16 mouse cellular contexts compared by ENCODE assay signal in genomic region chr13:103015131-103015750, GRCm38 (mm10).
DNase-seq lines count a peak whose midpoint lies in the region; ATAC-seq and TF ChIP-seq lines count a peak whose summit lies in the region.
"Had no signal": no experiment of that assay in that cellular context is flagged by ENCODE, and none has a peak within 500 bp of the region (broad histone marks: within the 10 kb centered on the region; RNA-seq: fewer than 3 reads in every experiment).

No protein-coding gene starts in this region.

- peak; percentile 17; the same call in 1 of the 2 replicates for TF ChIP-seq EP300 in liver, postnatal 0 days (IDR thresholded peaks at IDR 0.05; ENCODE audit: low read depth)
- TF ChIP-seq EP300 in CH12.LX (IDR thresholded peaks at IDR 0.05; ENCODE audit: low read length), result no peak

- no peaks in the 10 kb centered on the region for H3K9me3 ChIP-seq in liver, postnatal 0 days (ENCODE audit: low read length)
- no peaks in the 10 kb centered on the region for H3K9me3 ChIP-seq in CH12.LX (replicated peaks; ENCODE audit: low read length)
- H3K9me3 ChIP-seq: embryonic facial prominence, embryonic 12.5 days; G1E; limb, embryonic 12.5 days; midbrain, embryonic 15.5 days had no signal

- no peak overlapping the region for H3K9ac ChIP-seq in liver, postnatal 0 days (replicated peaks)
- no peak overlapping the region for H3K9ac ChIP-seq in CH12.LX (ENCODE audit: insufficient read depth, low read depth)
- H3K9ac ChIP-seq: embryonic facial prominence, embryonic 12.5 days; limb, embryonic 12.5 days; midbrain, embryonic 15.5 days had no signal

- 68% methylated on average over 3 of the region's 3 CpGs for WGBS in liver, postnatal 0 days (ENCODE audit: insufficient replicate concordance)

- intact Hi-C loops in heart, postnatal 14 days (cut with DNase I), result no loop called here

- H3K27ac ChIP-seq in liver, postnatal 0 days (ENCODE audit: low read depth), result no peak overlapping the region
- no peak overlapping the region for H3K27ac ChIP-seq in CH12.LX (ENCODE audit: insufficient read depth, low read depth)
- peak overlapping the region; percentile 40; the same call in 1 of the 2 replicates for H3K27ac ChIP-seq in embryonic fibroblast, embryonic 13.5 days (ENCODE audit: insufficient read depth, low read length)
- H3K27ac ChIP-seq: embryonic facial prominence, embryonic 12.5 days; hindbrain, postnatal 0 days; limb, embryonic 12.5 days; midbrain, embryonic 15.5 days had no signal

- dilution Hi-C loops in CH12.LX (cut with MboI; ENCODE audit: extremely low pct_ligation_motif_present, extremely low pct_unique_long_range_greater_than_20kb, low sequenced_read_pairs), result no loop called here

- no peak for TF ChIP-seq RAD21 in CH12.LX (IDR thresholded peaks at IDR 0.05; ENCODE audit: low read depth, low read length)

- H3K4me2 ChIP-seq in liver, postnatal 0 days (ENCODE audit: low read depth, low read length), result no peak overlapping the region
- no peak overlapping the region for H3K4me2 ChIP-seq in CH12.LX (ENCODE audit: insufficient read depth, low read depth, poor library complexity, severe bottlenecking)
- H3K4me2 ChIP-seq: embryonic facial prominence, embryonic 12.5 days; limb, embryonic 12.5 days; midbrain, embryonic 15.5 days had no signal

- no peak overlapping the region for H3K4me3 ChIP-seq in liver, postnatal 0 days (ENCODE audit: low read depth, low read length)
- no peak overlapping the region for H3K4me3 ChIP-seq in CH12.LX (replicated peaks in 1 of 3; ENCODE audit: low read depth in 2 of 3, low read length in 2 of 3, poor library complexity in 1 of 3)
- H3K4me3 ChIP-seq in embryonic fibroblast, embryonic 13.5 days (ENCODE audit: insufficient read depth, low read length), result no peak overlapping the region
- H3K4me3 ChIP-seq: embryonic facial prominence, embryonic 12.5 days; limb, embryonic 12.5 days; midbrain, embryonic 15.5 days had no signal

- no peak for TF ChIP-seq POLR2A in CH12.LX (IDR thresholded peaks at IDR 0.05; ENCODE audit: low read depth, low read length)
- no peak for TF ChIP-seq POLR2A in embryonic fibroblast, embryonic 13.5 days (IDR thresholded peaks at IDR 0.05; ENCODE audit: low read depth, low read length)

- peak; percentile 5 to 31 for DNase-seq in heart, adult 9 months (ENCODE audit: low spot score in 2 of 2)
- DNase-seq in heart, postnatal 14 days, result no peak
- no peak for DNase-seq in liver, postnatal 0 days
- DNase-seq in liver (no peak), CH12.LX (ENCODE audit: extremely low read depth) (no peak)
- no peak for DNase-seq in yolk sac, embryonic 10.5 days (ENCODE audit: low spot score)
- DNase-seq: adrenal gland, postnatal 14 days; kidney, adult 18-20 months; kidney, postnatal 10 days had no signal

- ATAC-seq in liver, postnatal 0 days, result no peak
- ATAC-seq: forebrain, embryonic 16.5 days; midbrain, embryonic 15.5 days had no signal

- H3K79me2 ChIP-seq in CH12.LX (replicated peaks; ENCODE audit: control insufficient read depth, extremely low read depth, insufficient read depth, poor library complexity, severe bottlenecking), result no peaks in the 10 kb centered on the region

- TF ChIP-seq CTCF in liver, postnatal 0 days (IDR thresholded peaks at IDR 0.05; ENCODE audit: low read depth), result no peak
- TF ChIP-seq CTCF in CH12.LX (conservative IDR thresholded peaks at IDR 0.05 in 1 of 2, IDR thresholded peaks at IDR 0.05 in 1 of 2; ENCODE audit: low read depth in 2 of 2, low read length in 2 of 2), result no peak
- TF ChIP-seq CTCF in embryonic fibroblast, embryonic 13.5 days (IDR thresholded peaks at IDR 0.05; ENCODE audit: borderline replicate concordance, insufficient read depth, low read length), result no peak

- no peaks in the 10 kb centered on the region for H3K36me3 ChIP-seq in liver, postnatal 0 days (replicated peaks; ENCODE audit: insufficient read depth, low read length)
- H3K36me3 ChIP-seq in CH12.LX (replicated peaks in 1 of 2; ENCODE audit: control insufficient read depth in 1 of 2, insufficient read depth in 1 of 2, low read length in 1 of 2), result no peaks in the 10 kb centered on the region
- H3K36me3 ChIP-seq: embryonic facial prominence, embryonic 12.5 days; G1E; limb, embryonic 12.5 days; midbrain, embryonic 15.5 days had no signal

- H3K4me1 ChIP-seq in liver, postnatal 0 days (ENCODE audit: insufficient read depth), result no peaks in the 10 kb centered on the region
- H3K4me1 ChIP-seq in CH12.LX (ENCODE audit: control insufficient read depth in 1 of 2, insufficient read depth in 2 of 2), result no peaks in the 10 kb centered on the region
- no peaks in the 10 kb centered on the region for H3K4me1 ChIP-seq in embryonic fibroblast, embryonic 13.5 days (ENCODE audit: control insufficient read depth, insufficient read depth, low read length)
- H3K4me1 ChIP-seq: limb, embryonic 12.5 days; midbrain, embryonic 15.5 days had no signal

- H3K27me3 ChIP-seq in liver, postnatal 0 days (ENCODE audit: insufficient read depth, low read length), result no peaks in the 10 kb centered on the region
- no peaks in the 10 kb centered on the region for H3K27me3 ChIP-seq in CH12.LX (replicated peaks)
- H3K27me3 ChIP-seq: embryonic facial prominence, embryonic 12.5 days; midbrain, embryonic 15.5 days had no signal

- in situ Hi-C loops in CH12.LX (cut with MboI; ENCODE audit: low pct_ligation_motif_present, low pct_unique_long_range_greater_than_20kb, low sequenced_read_pairs), result no loop called here

TF ChIP-seq in CH12.LX, 34 proteins besides CTCF, POLR2A, EP300 and RAD21:
- no peak for TF ChIP-seq HCFC1 (IDR thresholded peaks at IDR 0.05; ENCODE audit: low read depth, low read length)
- TF ChIP-seq JUND (conservative IDR thresholded peaks at IDR 0.05; ENCODE audit: low read depth, low read length), result peak; percentile 35; the same call in 1 of the 2 replicates
- no peak for TF ChIP-seq ETS1 (conservative IDR thresholded peaks at IDR 0.05; ENCODE audit: low read depth, low read length)
- TF ChIP-seq UBTF (IDR thresholded peaks at IDR 0.05; ENCODE audit: low read depth, low read length), result no peak
- TF ChIP-seq MAX (IDR thresholded peaks at IDR 0.05; ENCODE audit: low read length), result no peak
- no peak for TF ChIP-seq E2F4 (IDR thresholded peaks at IDR 0.05; ENCODE audit: insufficient replicate concordance, low read depth, low read length)

Comparison
In these comparisons a context has a peak if more than half of its experiments do, and no peak if none do; other contexts are left out.
1. DNase-seq: peak in heart, adult 9 months (2 of 2); none in heart, postnatal 14 days (0 of 2), liver, postnatal 0 days (single experiment), liver (single experiment), CH12.LX (single experiment) and yolk sac, embryonic 10.5 days (single experiment).